ENCODE assay signal across 22 mouse cellular contexts in the genomic region with DNA sequence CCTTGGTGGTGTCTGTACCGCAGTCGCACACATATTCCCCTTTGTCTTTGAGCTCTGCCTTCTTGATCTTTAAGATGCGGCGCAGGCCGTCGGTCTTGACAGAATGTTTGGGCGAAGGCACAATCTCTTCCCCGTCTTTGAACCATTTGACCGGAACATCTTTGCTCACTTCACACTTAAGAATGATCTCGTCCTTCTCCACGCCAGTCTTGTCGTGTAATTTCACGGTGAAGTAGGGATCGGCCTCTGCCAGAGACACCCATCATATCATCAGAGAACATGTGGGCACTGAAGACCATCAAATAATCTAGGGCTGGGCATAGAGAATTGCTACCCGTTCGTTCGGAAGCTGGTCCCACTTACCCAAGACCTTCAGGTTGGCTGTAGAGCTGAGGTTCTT.
DNase-seq lines count a peak whose midpoint lies in the region; ATAC-seq lines count a peak whose summit lies in the region.
"Had no signal": no experiment of that assay in that cellular context is flagged by ENCODE, and none has a peak within 500 bp of the region (broad histone marks: within the 10 kb centered on the region; RNA-seq: fewer than 3 reads in every experiment).

No protein-coding gene starts in this region.

- peaks cover 63% of the 10 kb centered on the region for H3K36me3 ChIP-seq in heart, embryonic 12.5 days
- H3K36me3 ChIP-seq in heart, embryonic 15.5 days: peaks cover 62% of the 10 kb centered on the region
- H3K36me3 ChIP-seq: forebrain, embryonic 10.5 days; hindbrain, embryonic 12.5 days; hindbrain, embryonic 15.5 days had no signal

- intact Hi-C loops in heart, postnatal 14 days (cut with DNase I): no loop called here

- no peak for ATAC-seq in heart, embryonic 12.5 days (ENCODE audit: insufficient number of reproducible peaks, low FRiP score)
- no peak for ATAC-seq in heart, embryonic 15.5 days (replicated peaks; ENCODE audit: insufficient number of reproducible peaks, insufficient read depth, low FRiP score, low read depth)
- ATAC-seq: activated CD4-positive, CD25-positive, alpha-beta regulatory T cell, adult 4 months; CD4-positive, CD25-positive, alpha-beta regulatory T cell, adult 4 months; forebrain, embryonic 13.5 days; forebrain, embryonic 16.5 days; intestine, postnatal 0 days had no signal

- no peak overlapping the region for H3K9ac ChIP-seq in heart, embryonic 12.5 days
- no peak overlapping the region for H3K9ac ChIP-seq in heart, embryonic 15.5 days
- H3K9ac ChIP-seq: forebrain, embryonic 13.5 days; hindbrain, embryonic 12.5 days; hindbrain, embryonic 15.5 days had no signal

- no peak for DNase-seq in heart, postnatal 4 days
- DNase-seq in heart, postnatal 14 days: no peak
- peak; percentile 12 for DNase-seq in R1 (ENCODE audit: low read depth, low spot score)
- no peak for DNase-seq in embryo, embryonic 10.5 days (ENCODE audit: low spot score)
- DNase-seq: adrenal gland, adult 8-10 months; adrenal gland, postnatal 25 days; cerebellum, adult 11-12 months; cerebellum, adult 8-10 months; cerebellum, postnatal 10 days; cerebellum, postnatal 36 days; gastrocnemius, postnatal 14 days; kidney, adult 2 months had no signal

- H3K4me1 ChIP-seq in heart, embryonic 12.5 days (replicated peaks): peaks cover 21% of the 10 kb centered on the region
- H3K4me1 ChIP-seq in heart, embryonic 15.5 days (replicated peaks): peaks cover 11% of the 10 kb centered on the region
- H3K4me1 ChIP-seq: forebrain, embryonic 10.5 days; forebrain, embryonic 13.5 days; hindbrain, embryonic 12.5 days; hindbrain, embryonic 15.5 days had no signal

- H3K27ac ChIP-seq in heart, embryonic 12.5 days (ENCODE audit: poor library complexity, severe bottlenecking): peak overlapping the region; percentile 65
- H3K27ac ChIP-seq in heart, embryonic 15.5 days: peak overlapping the region; percentile 29; the same call in 1 of the 2 replicates
- H3K27ac ChIP-seq: forebrain, embryonic 10.5 days; forebrain, embryonic 13.5 days; hindbrain, embryonic 12.5 days; hindbrain, embryonic 15.5 days had no signal

- WGBS in heart, embryonic 12.5 days: 85% methylated on average over 17 of the region's 17 CpGs
- 88% methylated on average over 17 of the region's 17 CpGs for WGBS in heart, embryonic 15.5 days

- H3K4me2 ChIP-seq in heart, embryonic 12.5 days: no peak overlapping the region
- no peak overlapping the region for H3K4me2 ChIP-seq in heart, embryonic 15.5 days
- H3K4me2 ChIP-seq: forebrain, embryonic 13.5 days; hindbrain, embryonic 12.5 days; hindbrain, embryonic 15.5 days had no signal

- no peaks in the 10 kb centered on the region for H3K27me3 ChIP-seq in heart, embryonic 12.5 days (replicated peaks)
- no peaks in the 10 kb centered on the region for H3K27me3 ChIP-seq in heart, embryonic 15.5 days
- H3K27me3 ChIP-seq: forebrain, embryonic 13.5 days; hindbrain, embryonic 12.5 days; hindbrain, embryonic 15.5 days had no signal

- no peak overlapping the region for H3K4me3 ChIP-seq in heart, embryonic 12.5 days
- H3K4me3 ChIP-seq in heart, embryonic 15.5 days: no peak overlapping the region
- H3K4me3 ChIP-seq: forebrain, embryonic 10.5 days; forebrain, embryonic 13.5 days; hindbrain, embryonic 12.5 days; hindbrain, embryonic 15.5 days had no signal

- H3K9me3 ChIP-seq in heart, embryonic 12.5 days (replicated peaks): no peaks in the 10 kb centered on the region
- H3K9me3 ChIP-seq in heart, embryonic 15.5 days (replicated peaks): no peaks in the 10 kb centered on the region
- H3K9me3 ChIP-seq: forebrain, embryonic 10.5 days; forebrain, embryonic 13.5 days; hindbrain, embryonic 12.5 days; hindbrain, embryonic 15.5 days had no signal
